Mouse (Mus musculus) liver (tissue): Measurements from ENCODE around the gene Traf3ip1.
A peak's percentile ranks its signal among the peaks of the same experiment; 100 is the strongest.

Source experiments
- DNase-seq: peaks from one replicate; pipeline ENCODE4 v3.0.0-alpha.2; 2020; ENCODE audit warnings: mixed read lengths

Gene Traf3ip1

GRCm38 (mm10) chr1:91494457-91495140 lies at the start of gene Traf3ip1:
Traf3ip1 (plus strand) TSS chr1:91494647.
- peak; percentile 95 for DNase-seq

GRCm38 (mm10) chr1:91444841-91445830 lies 49.3 kb upstream of the Traf3ip1 start:
- DNase-seq, result no peak

DNA sequence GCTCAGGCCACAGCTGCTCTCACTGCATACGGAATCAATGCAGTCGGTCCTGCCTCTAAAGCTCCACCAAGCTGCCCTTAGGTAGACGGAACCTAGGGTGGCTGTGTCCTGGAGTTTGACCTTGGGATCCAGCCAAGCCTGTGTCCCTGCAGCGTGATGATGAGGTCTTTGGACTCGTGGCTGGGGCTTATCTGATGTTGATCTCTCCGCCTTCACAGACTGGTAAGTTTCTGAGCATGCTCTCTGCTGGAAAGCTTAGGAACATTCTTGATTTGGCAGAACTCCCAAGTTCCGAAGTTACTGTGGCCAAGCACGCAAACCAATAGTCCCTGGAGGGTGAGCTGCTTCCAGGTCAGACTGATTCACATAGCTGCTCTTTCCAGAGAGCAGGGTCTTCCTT lies 48.4 kb upstream of the Traf3ip1 start:
- peak; percentile 56 for DNase-seq

DNA sequence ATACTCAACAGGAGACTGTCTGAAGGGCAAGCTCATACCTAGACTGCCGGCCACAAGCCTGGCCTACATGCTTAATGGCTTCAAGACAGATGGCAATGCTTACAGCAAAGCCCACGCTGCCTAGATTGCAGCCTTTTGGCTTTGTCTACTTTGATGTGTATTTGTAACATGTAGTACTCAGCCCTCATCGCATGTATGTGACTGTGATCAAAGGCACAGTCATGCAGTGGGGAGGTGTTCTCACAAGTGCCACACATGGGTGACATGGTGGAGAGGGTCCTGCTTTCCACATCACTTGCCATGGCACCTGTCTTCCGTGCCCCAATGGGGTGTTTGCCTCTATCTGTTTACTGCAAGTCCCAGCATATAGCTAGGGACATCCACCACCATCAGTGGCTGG lies 47.9 kb upstream of the Traf3ip1 start:
- DNase-seq, result no peak

DNA sequence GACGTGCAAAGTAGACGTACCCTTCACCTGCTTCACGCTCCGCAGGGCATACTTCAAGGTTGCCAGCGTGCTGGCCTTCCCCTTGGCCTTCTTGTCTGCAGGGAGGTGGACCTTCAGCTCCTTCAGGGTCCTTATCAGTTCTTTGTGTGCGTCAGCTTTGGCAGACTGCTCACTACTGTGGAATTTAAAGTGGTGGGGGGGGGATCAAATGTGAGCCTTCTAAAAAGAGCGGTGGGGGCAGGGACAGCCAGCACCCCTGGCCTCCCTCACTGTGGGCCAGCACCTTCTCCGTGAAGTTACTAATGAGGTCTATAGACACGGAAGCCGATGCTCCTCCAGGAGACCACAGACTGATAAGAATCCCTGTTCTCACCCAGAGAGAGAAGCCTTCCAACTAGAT lies 45.8 kb upstream of the Traf3ip1 start:
- no peak for DNase-seq

GRCm38 (mm10) chr1:91450851-91451250 lies 43.6 kb upstream of the Traf3ip1 start:
- no peak for DNase-seq

- no peak for DNase-seq
These were observed 42.8 kb upstream of the Traf3ip1 start for GRCm38 (mm10) chr1:91451547-91452084.

GRCm38 (mm10) chr1:91453932-91454331 lies 40.5 kb upstream of the Traf3ip1 start:
- peak; percentile 47 for DNase-seq

- no peak for DNase-seq
These were observed 40.1 kb upstream of the Traf3ip1 start for GRCm38 (mm10) chr1:91454366-91454765.

GRCm38 (mm10) chr1:91454927-91455326 lies 39.5 kb upstream of the Traf3ip1 start:
- no peak for DNase-seq

- DNase-seq, result peak; percentile 62
These were observed 38.7 kb upstream of the Traf3ip1 start for GRCm38 (mm10) chr1:91455661-91456161.

GRCm38 (mm10) chr1:91456301-91456801 lies 38.1 kb upstream of the Traf3ip1 start:
- DNase-seq, result peak; percentile 57

DNA sequence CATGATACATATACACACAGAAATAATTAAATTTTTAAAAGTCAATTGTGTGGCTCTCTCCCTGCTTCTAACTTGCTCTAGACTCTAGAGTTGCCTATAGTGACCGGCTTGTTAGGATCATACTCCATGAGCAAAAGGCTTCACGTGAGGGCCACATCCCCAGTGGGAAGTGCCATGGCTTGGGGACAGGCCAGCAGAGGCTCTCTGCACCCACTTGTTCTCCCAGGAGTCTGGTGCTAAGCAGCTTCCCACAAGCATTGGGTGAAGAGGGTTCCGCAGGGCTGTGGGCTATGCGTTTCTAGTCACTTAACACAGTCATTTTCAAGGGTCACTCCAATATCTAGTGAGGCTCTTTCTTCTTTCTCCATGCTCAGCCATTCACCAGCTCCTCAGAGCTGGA lies 37.3 kb upstream of the Traf3ip1 start:
- DNase-seq, result no peak

DNA sequence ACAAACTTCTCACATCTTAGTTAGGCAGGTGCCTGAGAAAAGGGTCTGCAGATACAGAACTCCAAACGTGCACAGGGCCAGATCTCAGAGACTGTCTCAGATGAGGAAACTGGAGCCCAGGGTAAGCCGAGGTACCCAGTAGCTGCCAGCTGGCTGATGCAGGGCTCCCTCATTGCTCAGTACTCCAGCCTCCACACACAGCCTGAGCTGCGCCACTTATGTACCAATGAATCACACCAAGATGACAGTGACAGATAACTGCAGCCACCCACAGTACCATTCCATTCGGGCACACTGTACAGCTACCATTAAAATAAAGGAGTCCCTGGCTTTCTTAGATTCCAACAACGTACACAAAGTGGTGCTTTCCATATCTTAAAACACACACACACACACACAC lies 36.7 kb upstream of the Traf3ip1 start:
- DNase-seq, result no peak

GRCm38 (mm10) chr1:91458223-91458861 lies 36.1 kb upstream of the Traf3ip1 start:
- DNase-seq, result no peak

DNA sequence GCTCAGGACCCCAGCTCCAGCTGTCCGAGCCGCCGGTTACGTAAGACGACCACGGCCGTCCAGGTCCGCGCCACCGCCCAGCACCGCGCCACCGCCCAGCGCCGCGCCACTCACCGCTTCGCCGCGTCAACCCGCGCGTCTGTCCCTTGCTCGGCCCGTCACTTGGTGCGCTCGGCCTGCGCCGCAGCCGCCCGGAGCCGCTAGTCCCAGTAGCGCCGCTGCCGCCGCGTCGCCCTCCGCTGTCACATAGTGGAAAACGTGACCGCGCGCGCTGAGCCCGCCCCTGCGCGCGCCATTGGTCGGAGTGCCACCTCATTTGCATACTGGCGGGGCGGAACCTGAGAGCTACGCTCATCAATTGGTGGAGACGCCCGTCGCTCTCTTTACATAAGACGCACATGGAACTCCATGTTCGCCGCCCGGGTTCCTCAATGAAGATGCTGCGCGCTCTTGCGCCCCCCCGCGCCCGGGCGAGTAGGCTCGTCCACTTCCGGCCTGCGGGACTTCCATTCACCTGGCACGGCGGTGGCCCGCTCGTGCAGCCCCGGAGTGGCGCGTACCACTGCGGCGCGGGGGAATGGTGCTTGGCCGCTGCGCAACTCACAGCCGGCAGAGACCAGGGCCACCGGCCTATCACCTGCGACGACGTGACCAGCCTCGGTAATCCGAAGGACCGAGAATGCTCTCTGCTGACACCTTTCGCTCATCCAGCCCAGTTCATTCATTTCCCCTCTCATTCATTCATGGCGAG lies 35.2 kb upstream of the Traf3ip1 start, which contains the start of gene Per2:
Gene Per2 (minus strand): TSS at position 266 of the 751 bp plus-strand sequence.
- peak; percentile 98 for DNase-seq

DNA sequence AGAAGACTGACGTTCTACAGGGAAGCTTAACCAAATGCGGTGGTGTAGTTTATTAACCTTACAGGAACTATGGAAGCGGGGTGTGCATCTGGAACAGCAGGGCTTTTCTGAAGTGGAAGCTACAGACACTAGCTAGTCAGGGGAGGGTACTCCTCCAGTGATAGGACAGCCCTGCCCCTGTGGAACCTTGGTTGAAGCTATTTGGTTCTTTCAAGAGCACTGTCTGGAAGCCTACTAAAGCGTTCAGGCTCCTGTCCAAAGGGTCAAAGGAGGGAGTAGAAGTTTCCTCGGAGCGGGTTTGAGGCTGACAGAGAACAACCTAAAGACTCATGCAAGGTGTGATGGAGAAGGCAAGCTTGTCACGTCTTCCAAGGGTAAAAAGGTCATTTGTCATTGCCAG lies 34.4 kb upstream of the Traf3ip1 start:
- no peak for DNase-seq

DNA sequence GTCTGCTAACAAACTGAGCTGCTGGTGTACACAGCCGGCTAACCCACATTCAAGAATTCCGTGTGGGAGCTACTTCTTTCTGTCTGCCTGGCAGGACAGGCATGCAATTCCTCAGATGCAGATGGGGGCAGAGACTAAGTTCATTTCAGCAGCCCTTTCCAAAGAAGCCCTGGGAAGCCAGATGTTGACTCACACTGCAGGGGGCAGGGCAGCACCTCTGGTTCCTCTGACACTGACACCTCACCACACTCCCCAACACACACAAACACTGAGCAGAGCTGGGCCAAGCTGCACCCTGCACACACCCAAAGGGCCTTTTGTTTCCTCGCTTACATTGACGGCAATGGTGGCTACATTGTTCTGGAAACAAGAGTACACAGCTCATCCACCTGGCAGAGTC lies 33.9 kb upstream of the Traf3ip1 start:
- no peak for DNase-seq

- no peak for DNase-seq
These were observed 31.0 kb upstream of the Traf3ip1 start for GRCm38 (mm10) chr1:91463336-91463995.

DNA sequence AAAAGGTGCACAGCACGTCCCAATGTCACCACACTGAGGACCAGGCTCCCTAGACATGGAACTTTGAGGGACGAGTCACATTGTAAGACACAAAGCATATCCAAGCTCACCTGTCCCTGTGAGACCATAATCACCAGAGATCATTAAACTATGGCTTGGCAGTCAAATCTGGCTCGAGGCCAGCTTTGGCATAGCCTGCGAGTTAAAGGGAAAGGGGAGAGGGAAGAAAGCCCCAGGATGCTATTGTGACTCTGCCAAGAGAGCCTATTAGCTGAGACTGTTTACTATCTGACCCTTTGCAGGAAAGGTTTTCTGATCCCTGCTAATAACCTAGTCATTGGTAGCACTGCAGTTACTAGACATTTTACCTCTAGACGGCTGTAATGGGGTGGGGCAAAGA lies 30.0 kb upstream of the Traf3ip1 start:
- no peak for DNase-seq

GRCm38 (mm10) chr1:91465244-91465643 lies 29.2 kb upstream of the Traf3ip1 start:
- no peak for DNase-seq
